Mouse (Mus musculus) neural tube, embryonic 15.5 days (tissue): ENCODE results near the gene Fhad1. TPM values are rescaled to one million over a fixed set of nuclear protein-coding genes. Genes with fewer than 3 reads are reported as not detected.

Experiments
- ATAC-seq: fragments of 200-750 bp; cut with Nextera tagmentation; 2 replicates; pipeline ENCODE4 v1.8.0; 2017; ENCODE audit warnings: mild to moderate bottlenecking, moderate TSS enrichment, moderate library complexity; ENCODE audit not compliant: low FRiP score
- H3K27ac ChIP-seq: fragments of 300-500 bp; sonication (generic); replicated peaks from 2 replicates; pipeline ENCODE4 v1.5.1; 2015; ENCODE audit warnings: mild to moderate bottlenecking, inconsistent platforms
- H3K27me3 ChIP-seq: fragments of 300-500 bp; sonication (generic); replicated peaks from 2 replicates; pipeline ENCODE4 v1.6.1; 2015; ENCODE audit warnings: inconsistent platforms
- H3K36me3 ChIP-seq: fragments of 300-500 bp; sonication (generic); 2 replicates; pipeline ENCODE4 v1.6.1; 2015; ENCODE audit warnings: inconsistent platforms
- H3K4me1 ChIP-seq: fragments of 300-500 bp; sonication (generic); 2 replicates; pipeline ENCODE4 v1.6.1; 2015; ENCODE audit warnings: inconsistent platforms
- H3K4me2 ChIP-seq: fragments of 300-500 bp; sonication (generic); 2 replicates; pipeline ENCODE4 v1.6.1; 2015; ENCODE audit warnings: inconsistent platforms, mild to moderate bottlenecking, moderate library complexity
- H3K4me3 ChIP-seq: fragments of 300-500 bp; sonication (generic); replicated peaks from 2 replicates; pipeline ENCODE4 v1.5.1; 2015; ENCODE audit warnings: mild to moderate bottlenecking, inconsistent platforms
- H3K9ac ChIP-seq: fragments of 300-500 bp; sonication (generic); replicated peaks from 2 replicates; pipeline ENCODE4 v1.6.1; 2015; ENCODE audit warnings: mild to moderate bottlenecking, inconsistent platforms
- H3K9me3 ChIP-seq: fragments of 300-500 bp; sonication (generic); replicated peaks from 2 replicates; pipeline ENCODE4 v1.6.1; 2016; ENCODE audit warnings: inconsistent platforms
- WGBS: fragments of 180-500 bp; shearing (Covaris S2); methylation state at CpG from one replicate; pipeline ENCODE4 v1.1.7; 2015; ENCODE audit warnings: mixed read lengths; 5-methylcytosine and 5-hydroxymethylcytosine counted together
- polyA plus RNA-seq: library from polyadenylated mRNA; unstranded; fragments of >200 nt; fragmentation: Nextera tagmentation; extraction: Ambion mirVana; gene quantifications from 2 replicates; pipeline ENCODE4 v1.2.1, GENCODE M21; 2015

The Fhad1 gene
- polyA plus RNA-seq, 1 experiment from 2014 or later: 4.5 TPM

GRCm38 (mm10) chr4:141952824-141953223, 62.1 kb downstream of the Fhad1 start:
- no peaks in the 10 kb centered on the region for H3K9me3 ChIP-seq
- H3K4me2 ChIP-seq: no peak overlapping the region
- ATAC-seq: no peak
- H3K27ac ChIP-seq: no peak overlapping the region
- no peaks in the 10 kb centered on the region for H3K27me3 ChIP-seq
- no peak overlapping the region for H3K9ac ChIP-seq
- H3K4me1 ChIP-seq: peaks cover 6% of the 10 kb centered on the region; the same call in 1 of the 2 replicates
- WGBS: 70% methylated on average over 5 of the region's 5 CpGs
- no peak overlapping the region for H3K4me3 ChIP-seq
- H3K36me3 ChIP-seq: no peaks in the 10 kb centered on the region

GRCm38 (mm10) chr4:141952114-141952513, 62.8 kb downstream of the Fhad1 start:
- Histone ChIP-seq H3K36me3 (no peaks in the 10 kb centered on the region), H3K4me1 (0 out of 2 replicates have a peak, but pooled peaks cover 2% of the 10 kb centered on the region), H3K4me3 (no peak overlapping the region), H3K9ac (no peak overlapping the region), H3K27me3 (no peaks in the 10 kb centered on the region), H3K4me2 (no peak overlapping the region), H3K9me3 (no peaks in the 10 kb centered on the region), H3K27ac (no peak overlapping the region)
- 68% methylated on average over 17 of the region's 17 CpGs for WGBS
- no peak for ATAC-seq

GRCm38 (mm10) chr4:141949436-141949835, 65.4 kb downstream of the Fhad1 start:
- ATAC-seq: no peak
- Histone ChIP-seq H3K4me3 (no peak overlapping the region), H3K27ac (no peak overlapping the region), H3K4me1 (no peaks in the 10 kb centered on the region), H3K36me3 (no peaks in the 10 kb centered on the region), H3K4me2 (no peak overlapping the region), H3K9ac (no peak overlapping the region), H3K9me3 (no peaks in the 10 kb centered on the region), H3K27me3 (no peaks in the 10 kb centered on the region)
- WGBS: 67% methylated on average over 13 of the region's 13 CpGs

GRCm38 (mm10) chr4:141948822-141949221, 66.1 kb downstream of the Fhad1 start:
- no peaks in the 10 kb centered on the region for H3K9me3 ChIP-seq
- no peak overlapping the region for H3K27ac ChIP-seq
- H3K9ac ChIP-seq: no peak overlapping the region
- ATAC-seq: no peak
- H3K36me3 ChIP-seq: no peaks in the 10 kb centered on the region
- WGBS: 83% methylated on average over 3 of the region's 3 CpGs
- no peak overlapping the region for H3K4me2 ChIP-seq
- no peaks in the 10 kb centered on the region for H3K27me3 ChIP-seq
- no peak overlapping the region for H3K4me3 ChIP-seq
- H3K4me1 ChIP-seq: no peaks in the 10 kb centered on the region

- Histone ChIP-seq H3K9me3 (no peaks in the 10 kb centered on the region), H3K36me3 (no peaks in the 10 kb centered on the region), H3K4me2 (no peak overlapping the region), H3K4me3 (no peak overlapping the region), H3K4me1 (no peaks in the 10 kb centered on the region), H3K9ac (no peak overlapping the region), H3K27ac (no peak overlapping the region), H3K27me3 (no peaks in the 10 kb centered on the region)
- 48% methylated on average over 11 of the region's 11 CpGs for WGBS
- ATAC-seq: no peak
Measured at GRCm38 (mm10) chr4:141942403-141942802, 72.5 kb downstream of the Fhad1 start.

GRCm38 (mm10) chr4:141941289-141941688, 73.6 kb downstream of the Fhad1 start:
- Histone ChIP-seq H3K27me3 (no peaks in the 10 kb centered on the region), H3K27ac (no peak overlapping the region), H3K36me3 (no peaks in the 10 kb centered on the region), H3K4me3 (no peak overlapping the region), H3K9me3 (no peaks in the 10 kb centered on the region), H3K4me2 (no peak overlapping the region), H3K9ac (no peak overlapping the region), H3K4me1 (no peaks in the 10 kb centered on the region)
- ATAC-seq: no peak
- WGBS: 89% methylated on average over 8 of the region's 8 CpGs

GRCm38 (mm10) chr4:141938535-141938934, 76.3 kb downstream of the Fhad1 start:
- no peak for ATAC-seq
- Histone ChIP-seq H3K4me1 (no peaks in the 10 kb centered on the region), H3K36me3 (no peaks in the 10 kb centered on the region), H3K4me3 (no peak overlapping the region), H3K9ac (no peak overlapping the region), H3K4me2 (no peak overlapping the region), H3K27me3 (no peaks in the 10 kb centered on the region), H3K9me3 (no peaks in the 10 kb centered on the region), H3K27ac (no peak overlapping the region)
- 83% methylated on average over 4 of the region's 4 CpGs for WGBS

GRCm38 (mm10) chr4:141932785-141933574, 81.9 kb downstream of the Fhad1 start:
- Histone ChIP-seq H3K27me3 (no peaks in the 10 kb centered on the region), H3K4me1 (peaks cover 14% of the 10 kb centered on the region), H3K4me2 (no peak overlapping the region), H3K4me3 (no peak overlapping the region), H3K27ac (no peak overlapping the region), H3K36me3 (no peaks in the 10 kb centered on the region), H3K9me3 (no peaks in the 10 kb centered on the region), H3K9ac (no peak overlapping the region)
- ATAC-seq: no peak
- WGBS: 61% methylated on average over 14 of the region's 14 CpGs

- Histone ChIP-seq H3K27ac (no peak overlapping the region), H3K4me1 (peaks cover 14% of the 10 kb centered on the region), H3K4me3 (no peak overlapping the region), H3K4me2 (no peak overlapping the region), H3K27me3 (no peaks in the 10 kb centered on the region), H3K36me3 (no peaks in the 10 kb centered on the region), H3K9ac (no peak overlapping the region), H3K9me3 (no peaks in the 10 kb centered on the region)
- ATAC-seq: no peak
- 80% methylated on average over 5 of the region's 5 CpGs for WGBS
Measured at GRCm38 (mm10) chr4:141931526-141931925, 83.4 kb downstream of the Fhad1 start.

- H3K4me2 ChIP-seq: no peak overlapping the region
- H3K9ac ChIP-seq: no peak overlapping the region
- WGBS: 91% methylated on average over 11 of the region's 11 CpGs
- no peak for ATAC-seq
- H3K4me1 ChIP-seq: peaks cover 14% of the 10 kb centered on the region
- H3K9me3 ChIP-seq: no peaks in the 10 kb centered on the region
- no peaks in the 10 kb centered on the region for H3K36me3 ChIP-seq
- no peak overlapping the region for H3K4me3 ChIP-seq
- no peaks in the 10 kb centered on the region for H3K27me3 ChIP-seq
- H3K27ac ChIP-seq: no peak overlapping the region
Measured at GRCm38 (mm10) chr4:141930001-141930400, 84.9 kb downstream of the Fhad1 start.

- Histone ChIP-seq H3K9ac (no peak overlapping the region), H3K4me2 (no peak overlapping the region), H3K4me3 (no peak overlapping the region), H3K36me3 (no peaks in the 10 kb centered on the region), H3K9me3 (no peaks in the 10 kb centered on the region), H3K4me1 (peaks cover 14% of the 10 kb centered on the region), H3K27ac (no peak overlapping the region), H3K27me3 (no peaks in the 10 kb centered on the region)
- ATAC-seq: 0 out of 2 replicates have a peak, but pooled peaks have one; percentile 19
- WGBS: 50% methylated on average over 7 of the region's 7 CpGs
Measured at GRCm38 (mm10) chr4:141928881-141929281, 86.0 kb downstream of the Fhad1 start.

- WGBS: 61% methylated on average over 5 of the region's 5 CpGs
- ATAC-seq: no peak
- no peaks in the 10 kb centered on the region for H3K9me3 ChIP-seq
- no peak overlapping the region for H3K4me3 ChIP-seq
- H3K4me2 ChIP-seq: no peak overlapping the region
- no peak overlapping the region for H3K9ac ChIP-seq
- H3K4me1 ChIP-seq: peaks cover 11% of the 10 kb centered on the region
- H3K27me3 ChIP-seq: no peaks in the 10 kb centered on the region
- no peak overlapping the region for H3K27ac ChIP-seq
- no peaks in the 10 kb centered on the region for H3K36me3 ChIP-seq
Measured at GRCm38 (mm10) chr4:141925781-141926345, 89.0 kb downstream of the Fhad1 start.
